In the genomic region with DNA sequence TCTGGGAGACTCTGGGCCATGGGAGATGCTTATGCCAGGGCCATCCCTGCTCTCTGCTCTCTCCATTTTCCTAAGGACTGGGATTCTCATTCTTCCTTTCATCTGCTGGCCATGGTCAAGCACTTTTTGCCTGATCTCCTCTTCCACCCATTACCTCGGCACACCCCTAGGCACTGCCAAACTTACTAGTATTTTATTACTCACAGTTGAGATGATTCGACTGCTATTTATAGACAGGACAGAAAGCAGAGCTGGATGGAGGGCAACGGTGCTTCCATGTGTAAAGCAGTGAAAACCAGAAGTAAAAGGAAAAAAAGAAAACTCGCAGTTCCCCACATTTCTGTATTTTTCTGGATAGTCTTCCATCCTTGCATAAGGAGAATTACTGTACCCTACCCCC, we compare ENCODE assay signal across 22 mouse cellular contexts. TPM values are rescaled to one million over a fixed set of nuclear protein-coding genes. Genes with fewer than 3 reads are reported as not detected.
A peak's percentile ranks its signal among the peaks of the same experiment; 100 is the strongest.
DNase-seq lines count a peak whose midpoint lies in the region; ATAC-seq lines count a peak whose summit lies in the region.
"Had no signal": no experiment of that assay in that cellular context is flagged by ENCODE, and none has a peak within 500 bp of the region (broad histone marks: within the 10 kb centered on the region; RNA-seq: fewer than 3 reads in every experiment).

No protein-coding gene starts in this region.

- peak; percentile 61 for DNase-seq in heart, adult 11 months
- peak; percentile 5 for DNase-seq in retina, postnatal 1 day
- DNase-seq in retina, embryonic 14.5 days (ENCODE audit: low spot score), result no peak
- DNase-seq in 3T3-L1 (ENCODE audit: low read depth, low spot score), result peak; percentile 67
- peak; percentile 29 for DNase-seq in brain, adult 2 months (ENCODE audit: low read depth, low spot score)
- DNase-seq in forebrain, embryonic 14.5 days (ENCODE audit: low spot score), result no peak
- DNase-seq in c-Kit-positive CD71-positive TER-119-positive erythroid progenitor cells, embryonic 14.5 days (ENCODE audit: low spot score), result no peak
- DNase-seq: adrenal gland, adult 8-10 months; adrenal gland, postnatal 14 days; adrenal gland, postnatal 36 days; cerebellum, adult 11-12 months; cerebellum, adult 2 months; cerebellum, adult 9-10 months; cerebellum, postnatal 10 days; cerebellum, postnatal 25 days; forebrain, postnatal 0 days had no signal

- no peak for ATAC-seq in heart, embryonic 12.5 days (ENCODE audit: insufficient number of reproducible peaks, low FRiP score)
- no peak for ATAC-seq in forebrain, embryonic 14.5 days
- ATAC-seq: activated CD4-positive, CD25-positive, alpha-beta regulatory T cell, adult 4 months; forebrain, embryonic 15.5 days; forebrain, postnatal 0 days; Patski had no signal

- H3K4me1 ChIP-seq in heart, embryonic 12.5 days (replicated peaks), result peaks cover 7% of the 10 kb centered on the region; the same call in 1 of the 2 replicates
- H3K4me1 ChIP-seq in forebrain, embryonic 14.5 days (ENCODE audit: control insufficient read depth, insufficient read depth, low read length), result no peaks in the 10 kb centered on the region
- H3K4me1 ChIP-seq: embryonic facial prominence, embryonic 10.5 days; embryonic facial prominence, embryonic 12.5 days had no signal

- no peak overlapping the region for H3K27ac ChIP-seq in heart, embryonic 12.5 days (ENCODE audit: poor library complexity, severe bottlenecking)
- no peak overlapping the region for H3K27ac ChIP-seq in forebrain, embryonic 14.5 days (ENCODE audit: low read depth, low read length)
- H3K27ac ChIP-seq: embryonic facial prominence, embryonic 10.5 days; embryonic facial prominence, embryonic 12.5 days; forebrain, embryonic 15.5 days had no signal

- H3K36me3 ChIP-seq in heart, embryonic 12.5 days, result no peaks in the 10 kb centered on the region
- no peaks in the 10 kb centered on the region for H3K36me3 ChIP-seq in forebrain, embryonic 14.5 days (ENCODE audit: control insufficient read depth, insufficient read depth, low read length)
- H3K36me3 ChIP-seq: embryonic facial prominence, embryonic 10.5 days; embryonic facial prominence, embryonic 12.5 days; forebrain, embryonic 15.5 days had no signal

- H3K9me3 ChIP-seq in heart, embryonic 12.5 days (replicated peaks), result no peaks in the 10 kb centered on the region
- no peaks in the 10 kb centered on the region for H3K9me3 ChIP-seq in forebrain, embryonic 14.5 days (replicated peaks; ENCODE audit: control insufficient read depth, low read length)
- H3K9me3 ChIP-seq: embryonic facial prominence, embryonic 10.5 days; embryonic facial prominence, embryonic 12.5 days; forebrain, embryonic 15.5 days had no signal

- no peak overlapping the region for H3K4me3 ChIP-seq in heart, embryonic 12.5 days
- no peak overlapping the region for H3K4me3 ChIP-seq in forebrain, embryonic 14.5 days (ENCODE audit: low read depth, low read length)
- H3K4me3 ChIP-seq: embryonic facial prominence, embryonic 10.5 days; embryonic facial prominence, embryonic 12.5 days; forebrain, embryonic 15.5 days had no signal

- no peak overlapping the region for H3K4me2 ChIP-seq in heart, embryonic 12.5 days
- no peak overlapping the region for H3K4me2 ChIP-seq in forebrain, embryonic 14.5 days (ENCODE audit: low read length)
- H3K4me2 ChIP-seq: embryonic facial prominence, embryonic 12.5 days; forebrain, embryonic 15.5 days had no signal

- no peak overlapping the region for H3K9ac ChIP-seq in heart, embryonic 12.5 days
- H3K9ac ChIP-seq in forebrain, embryonic 14.5 days (ENCODE audit: low read length), result no peak overlapping the region
- H3K9ac ChIP-seq: embryonic facial prominence, embryonic 12.5 days; forebrain, embryonic 15.5 days; forebrain, postnatal 0 days had no signal

- WGBS in heart, embryonic 12.5 days, result 64% methylated on average over 4 of the region's 4 CpGs
- 89% methylated on average over 4 of the region's 4 CpGs for WGBS in forebrain, embryonic 14.5 days

- H3K27me3 ChIP-seq in heart, embryonic 12.5 days (replicated peaks), result no peaks in the 10 kb centered on the region
- H3K27me3 ChIP-seq in forebrain, embryonic 14.5 days (replicated peaks; ENCODE audit: control insufficient read depth, insufficient read depth, low read length), result no peaks in the 10 kb centered on the region
- H3K27me3 ChIP-seq: embryonic facial prominence, embryonic 12.5 days; forebrain, embryonic 15.5 days had no signal

RNA-seq across cellular contexts. Expression of a gene that starts 31.0 kb away (rescaled TPM):
- polyA plus RNA-seq in heart, embryonic 12.5 days (2016; fragmentation: Nextera tagmentation; extraction: Ambion mirVana), result not detected in 2 replicates
- 2.6 and 3.9 TPM in 2 replicates for polyA plus RNA-seq in forebrain, embryonic 14.5 days (2014; fragmentation: Nextera tagmentation; extraction: Ambion mirVana)

Comparison
In these comparisons a context has a peak if more than half of its experiments do, and no peak if none do; other contexts are left out.
1. DNase-seq: peak in heart, adult 11 months (single experiment), retina, postnatal 1 day (single experiment), 3T3-L1 (single experiment) and brain, adult 2 months (single experiment); none in retina, embryonic 14.5 days (single experiment), forebrain, embryonic 14.5 days (single experiment) and c-Kit-positive CD71-positive TER-119-positive erythroid progenitor cells, embryonic 14.5 days (single experiment).